Mouse (Mus musculus): ENCODE measurements at regions not wholly inside any gene's neighbourhood (a gene's known extent, or its start where the extent isn't known, plus 50 kb on each side); places are given as distances from the start of the nearest gene placed in this dataset.

GRCm38 (mm10) chr1:90406663-90407062, 196.1 kb upstream of the Cops8 start:
- no peak for ATAC-seq

DNA sequence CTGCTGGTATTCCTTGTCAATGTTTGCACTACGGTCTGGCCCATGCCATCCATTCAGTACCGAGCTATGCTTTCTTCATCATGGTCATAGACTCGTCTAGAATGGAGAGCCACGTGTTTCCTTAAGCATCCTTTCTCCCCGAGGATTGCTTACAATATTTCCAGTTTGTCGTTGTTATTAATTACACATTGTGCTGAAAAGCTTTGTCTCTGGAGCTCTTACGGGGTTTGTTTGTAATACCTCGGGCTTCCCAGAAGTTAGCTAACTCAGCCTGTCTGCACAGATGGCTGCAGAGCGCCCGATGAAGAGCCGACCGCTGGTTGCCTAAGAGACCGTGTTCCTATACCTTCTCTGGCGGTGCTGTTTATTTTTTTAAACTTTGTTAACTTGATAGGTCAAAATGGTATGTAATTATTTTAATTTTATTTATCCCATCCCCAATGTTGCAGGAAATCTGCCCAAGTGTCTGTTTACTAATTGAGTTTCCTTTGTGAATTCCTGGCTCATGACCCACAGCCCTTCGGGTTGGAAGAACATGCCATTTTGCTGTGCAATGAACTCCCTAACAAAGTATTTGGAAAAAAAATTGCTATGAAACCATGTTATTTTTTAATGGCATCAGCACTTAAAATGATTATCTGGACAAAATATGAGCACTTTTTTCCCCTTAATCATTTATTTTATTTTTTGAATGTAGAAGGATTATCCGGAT, 194.1 kb upstream of the Cops8 start:
- ATAC-seq, result no peak

GRCm38 (mm10) chr1:90409236-90409635, 193.5 kb upstream of the Cops8 start:
- ATAC-seq, result no peak

DNA sequence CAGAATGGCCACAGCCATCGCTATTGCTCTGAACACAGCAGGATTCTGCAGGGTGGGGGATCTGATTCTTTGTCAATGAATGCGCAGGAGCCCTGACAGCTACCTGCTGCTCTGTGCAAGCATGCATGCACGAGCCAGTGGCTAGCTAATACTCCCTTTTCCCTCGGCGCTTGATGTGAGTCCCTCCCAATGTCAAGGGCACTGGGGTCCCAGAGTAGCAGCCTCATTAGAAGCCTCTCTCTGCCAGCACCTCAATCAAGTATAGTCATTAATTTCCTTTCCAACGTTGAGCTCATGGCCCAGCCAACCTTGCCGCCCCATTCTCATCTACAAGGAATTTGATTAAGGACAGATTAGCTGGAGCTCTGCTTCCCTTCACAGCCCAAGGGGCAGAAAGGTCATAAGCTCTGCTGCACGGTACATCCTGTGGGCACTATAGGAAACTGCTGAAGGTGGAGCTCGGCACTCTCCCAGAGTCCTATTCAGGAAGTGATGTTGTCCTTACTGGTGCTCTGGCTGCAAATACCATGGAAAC, 190.2 kb upstream of the Cops8 start:
- ATAC-seq, result no peak

- ATAC-seq, result no peak
Observed at GRCm38 (mm10) chr1:90414751-90415150, 188.0 kb upstream of the Cops8 start.

GRCm38 (mm10) chr1:90424066-90424821, 178.5 kb upstream of the Cops8 start:
- ATAC-seq, result no peak

DNA sequence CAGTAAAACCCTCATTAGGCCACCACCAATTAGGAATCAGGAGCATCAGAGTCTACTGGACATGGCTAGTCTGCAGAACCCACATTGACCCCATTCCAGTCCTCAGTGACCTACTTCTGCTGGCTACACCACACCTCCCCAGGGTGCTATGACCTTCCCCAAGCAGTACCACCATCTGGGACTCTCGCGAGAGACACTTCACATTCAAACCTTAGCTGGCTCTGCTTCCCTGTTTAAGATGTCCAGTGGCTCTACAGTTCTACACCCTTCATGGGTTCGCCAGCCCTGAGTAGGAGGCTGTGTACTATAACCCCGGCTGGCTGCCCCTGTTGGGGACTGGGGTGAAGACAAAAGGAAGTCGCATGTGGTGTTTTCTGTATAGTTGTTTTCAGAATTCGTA, 174.4 kb upstream of the Cops8 start:
- ATAC-seq, result no peak

GRCm38 (mm10) chr1:90428774-90429173, 174.0 kb upstream of the Cops8 start:
- no peak for ATAC-seq

DNA sequence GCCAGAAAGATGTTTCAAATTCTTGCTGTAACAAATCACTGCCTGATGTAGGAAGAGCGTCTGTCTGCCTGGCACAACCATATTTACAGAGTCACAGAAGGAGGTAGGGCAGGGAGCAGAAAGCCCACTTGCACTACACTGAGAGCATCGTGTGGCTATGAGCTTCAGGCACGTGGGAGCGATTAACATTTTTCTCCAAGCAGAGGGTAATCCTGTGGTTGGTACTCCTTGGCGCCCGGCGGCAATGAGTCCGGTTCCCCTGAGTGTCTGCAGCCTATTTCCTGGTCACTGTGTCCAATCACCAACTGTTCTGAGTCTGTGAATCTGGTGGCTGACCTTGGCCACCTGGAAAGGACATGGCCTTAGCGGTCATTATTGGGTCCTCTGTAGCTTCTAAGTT, 172.3 kb upstream of the Cops8 start:
- ATAC-seq, result no peak

GRCm38 (mm10) chr1:90431783-90432182, 171.0 kb upstream of the Cops8 start:
- ATAC-seq, result no peak

DNA sequence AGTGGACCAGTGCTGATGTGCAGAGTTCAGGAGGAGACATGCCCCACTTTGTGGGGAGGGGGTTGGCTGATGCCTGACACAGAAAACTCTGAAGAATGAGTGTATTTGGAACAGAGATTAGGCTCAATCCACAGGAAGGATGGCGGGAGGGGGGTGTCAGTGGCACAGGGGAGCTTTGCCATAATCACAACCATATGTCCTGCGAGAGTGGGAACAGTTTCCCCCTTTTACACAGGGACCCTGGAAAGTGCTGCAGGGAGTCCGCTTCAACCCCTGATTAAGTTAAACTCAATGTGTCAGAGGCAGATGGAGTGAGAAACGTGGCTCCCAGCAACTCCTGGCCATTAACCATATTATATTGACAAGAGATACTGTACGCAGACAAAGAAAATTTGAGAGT, 168.9 kb upstream of the Cops8 start:
- ATAC-seq, result no peak

- ATAC-seq, result no peak
Observed at GRCm38 (mm10) chr1:90440638-90441037, 162.1 kb upstream of the Cops8 start.

DNA sequence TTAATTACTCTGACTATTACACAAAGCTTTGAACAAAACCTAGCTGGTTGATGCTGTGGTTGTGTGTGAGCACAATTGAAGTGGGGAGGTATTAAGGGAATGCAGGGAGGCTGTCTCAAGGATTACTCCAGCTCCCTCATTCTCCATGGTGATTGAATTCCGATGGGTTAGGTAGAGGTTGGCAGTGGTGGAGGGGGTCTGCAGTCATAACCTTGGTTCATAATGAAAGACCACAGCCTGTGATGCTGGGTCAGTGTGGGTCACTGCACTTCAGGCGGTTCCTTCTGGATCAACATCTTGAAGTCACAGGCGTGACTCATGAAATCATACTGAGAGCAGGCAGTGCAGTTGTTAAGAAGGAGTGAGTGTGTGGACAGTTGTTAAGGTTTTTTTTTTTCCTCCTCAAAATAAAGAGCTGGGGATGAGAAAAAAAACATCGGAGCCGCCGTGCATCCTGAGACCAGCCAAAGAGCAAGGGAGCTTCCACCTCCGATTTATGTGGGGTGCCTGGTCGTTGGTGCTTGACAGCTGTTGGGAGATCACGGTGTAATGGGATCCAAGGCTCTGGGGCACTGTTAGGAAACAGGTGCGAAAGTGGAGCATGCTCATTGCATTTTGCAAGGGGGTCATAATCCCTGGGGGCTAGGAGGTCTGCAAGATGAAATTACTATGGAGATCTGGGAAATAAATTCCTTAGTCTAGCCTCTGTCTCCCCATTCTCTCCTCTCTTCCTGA, 161.5 kb upstream of the Cops8 start:
- no peak for ATAC-seq

DNA sequence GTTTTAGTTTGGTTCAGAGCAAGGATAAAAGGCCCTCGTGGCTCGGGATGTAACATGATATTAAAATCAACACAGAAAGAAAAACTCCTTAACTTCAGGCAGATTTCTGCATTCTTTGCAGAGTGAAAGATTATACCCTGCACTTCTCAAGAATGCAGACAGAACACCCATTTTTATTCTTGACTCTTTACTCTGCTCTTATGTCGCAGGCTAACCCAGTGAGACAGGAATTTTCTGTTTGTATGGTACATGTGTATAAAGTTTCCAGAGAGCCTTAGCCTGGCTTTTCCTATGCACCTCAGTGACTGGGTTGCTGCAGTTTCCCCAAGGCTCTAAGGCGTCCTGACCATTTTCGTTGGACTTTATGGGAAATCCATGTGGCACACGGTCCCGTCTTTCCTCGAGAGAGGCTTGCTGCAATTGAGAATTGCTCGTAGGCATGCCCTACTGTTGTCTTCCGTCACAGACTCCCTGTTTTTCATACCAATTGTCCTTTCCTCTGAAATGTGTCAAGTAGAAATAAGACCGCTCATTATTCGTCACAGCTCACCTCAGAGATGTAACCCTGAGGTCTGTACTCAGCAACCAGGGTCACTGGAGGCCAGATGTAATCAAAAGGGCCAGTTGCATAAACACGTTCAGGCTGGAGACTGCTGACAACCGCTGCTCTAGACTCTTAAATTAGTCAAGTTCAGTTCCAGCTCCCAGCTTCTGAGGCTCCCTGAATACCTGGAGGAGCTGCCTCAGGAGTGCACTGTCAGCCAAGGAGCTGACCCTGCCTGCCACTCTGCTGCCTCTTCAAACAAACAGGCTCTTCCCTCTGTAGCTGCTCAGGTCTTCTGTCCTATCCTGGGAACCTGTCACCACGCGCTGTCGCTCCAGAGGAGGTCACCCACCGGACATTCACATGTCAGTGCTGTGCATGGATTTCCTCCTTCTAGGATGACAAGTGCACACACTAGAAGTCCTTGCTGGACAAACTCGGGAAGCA, 160.2 kb upstream of the Cops8 start:
- ATAC-seq, result no peak

DNA sequence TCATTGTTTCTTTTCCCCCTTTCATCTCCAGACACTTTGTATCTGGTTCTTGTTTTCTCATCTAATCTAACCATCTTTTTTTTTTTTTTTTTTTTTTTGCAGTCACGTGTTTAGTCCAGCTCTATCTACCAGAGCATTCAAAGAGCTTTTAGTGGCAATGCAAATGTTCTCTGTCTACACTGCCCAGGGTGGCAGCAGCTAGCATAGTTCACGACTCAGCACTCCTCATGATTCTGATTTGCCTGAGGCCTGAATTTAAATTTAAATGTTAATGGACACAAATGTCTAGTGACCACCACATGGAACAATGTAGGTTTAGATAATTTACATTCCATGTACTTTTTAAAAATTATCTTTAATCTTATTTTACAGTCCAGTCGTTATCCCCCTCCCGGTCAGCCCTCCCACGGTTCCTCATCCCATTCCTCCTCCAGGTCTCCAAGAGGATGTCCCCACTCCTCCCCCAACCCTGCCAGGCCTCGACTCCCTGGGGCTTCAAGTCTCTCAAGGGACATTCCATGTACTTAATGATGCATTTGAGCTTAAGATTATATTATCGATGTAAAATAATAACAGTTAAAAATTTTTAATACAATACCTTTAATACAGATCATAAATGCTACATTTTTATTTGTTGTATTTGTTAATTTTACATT, 153.1 kb upstream of the Cops8 start:
- no peak for ATAC-seq

DNA sequence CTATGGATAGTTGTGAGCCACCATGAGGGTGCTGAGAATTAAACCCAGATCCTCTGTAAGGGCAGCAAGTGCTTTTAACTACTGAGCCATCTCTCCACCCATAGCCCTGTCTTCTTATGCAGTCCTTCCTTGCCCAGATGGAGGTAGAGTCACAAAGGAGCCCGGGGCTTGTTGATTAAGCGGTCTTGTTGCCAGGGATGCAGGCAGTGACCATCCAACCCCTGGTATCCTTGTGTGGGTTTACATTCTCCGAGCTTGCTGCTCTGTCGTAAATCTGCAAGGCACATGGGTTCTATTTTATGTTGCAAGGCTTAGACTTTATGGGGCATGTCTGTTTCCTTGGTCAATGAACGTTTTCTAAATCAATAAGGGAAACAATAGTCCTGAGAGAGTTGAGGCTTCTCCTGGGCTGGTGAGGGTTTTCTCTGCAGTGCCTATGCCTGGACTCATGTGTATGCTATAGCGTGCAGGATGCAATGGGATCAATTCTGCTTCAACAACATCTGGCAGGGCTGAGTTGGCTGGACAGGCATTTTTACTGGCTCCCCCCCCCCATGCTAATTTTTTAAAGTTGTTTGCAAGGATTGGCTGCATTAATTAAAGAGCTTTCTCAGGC, 150.7 kb upstream of the Cops8 start:
- ATAC-seq, result no peak

GRCm38 (mm10) chr1:90454263-90454662, 148.5 kb upstream of the Cops8 start:
- no peak for ATAC-seq

- no peak for ATAC-seq
Observed at GRCm38 (mm10) chr1:90457396-90457795, 145.4 kb upstream of the Cops8 start.

GRCm38 (mm10) chr1:90458176-90458575, 144.6 kb upstream of the Cops8 start:
- no peak for ATAC-seq

DNA sequence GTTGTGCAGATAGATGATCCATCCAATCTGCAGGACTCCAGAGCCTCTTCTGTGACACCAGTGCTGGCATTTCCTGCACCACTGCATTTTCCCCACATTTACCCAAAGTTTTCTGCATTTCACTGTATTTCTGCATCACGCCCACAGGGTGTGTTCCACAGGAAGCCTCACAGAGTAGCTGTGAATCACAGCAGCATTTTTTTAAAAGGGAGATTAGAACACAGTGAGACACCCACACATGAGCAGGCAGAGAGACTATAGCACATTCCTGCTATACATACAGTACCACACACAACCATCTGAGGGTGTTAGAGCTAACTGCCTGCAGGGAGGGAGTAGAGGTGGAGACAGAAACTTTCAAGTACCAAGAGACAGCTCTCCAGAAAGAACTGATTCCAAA, 141.1 kb upstream of the Cops8 start:
- no peak for ATAC-seq

GRCm38 (mm10) chr1:90463302-90463701, 139.5 kb upstream of the Cops8 start:
- ATAC-seq, result no peak
